Mouse (Mus musculus) telencephalon, adult 2 months (tissue): ENCODE results near the gene Fbxl14.

Experiments used
- DNase-seq: peaks from one replicate; pipeline ENCODE4 v3.0.0-alpha.2; 2011; ENCODE audit warnings: low read depth, low spot score

Fbxl14 gene

DNA sequence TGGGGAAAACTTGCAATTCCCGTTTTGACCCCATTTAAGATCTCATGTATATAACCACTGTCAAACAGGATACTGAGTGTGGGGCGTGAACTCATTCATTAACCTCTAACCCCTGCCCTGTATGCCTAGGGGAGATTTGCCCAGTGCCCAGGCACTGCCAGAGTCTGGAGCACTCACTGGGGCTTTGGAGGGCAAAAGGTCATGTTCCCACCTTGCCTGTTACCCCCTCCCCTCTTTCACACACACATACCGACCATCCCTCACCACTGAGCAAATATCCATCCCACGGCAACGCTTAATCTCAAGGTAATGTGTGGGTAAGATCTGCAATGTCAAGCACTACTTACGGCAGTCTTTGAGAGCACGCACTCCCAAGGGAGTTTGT, 13.2 kb downstream of the Fbxl14 start:
- no peak for DNase-seq

GRCm38 (mm10) chr6:119499271-119499670, 19.8 kb downstream of the Fbxl14 start:
- no peak for DNase-seq

DNA sequence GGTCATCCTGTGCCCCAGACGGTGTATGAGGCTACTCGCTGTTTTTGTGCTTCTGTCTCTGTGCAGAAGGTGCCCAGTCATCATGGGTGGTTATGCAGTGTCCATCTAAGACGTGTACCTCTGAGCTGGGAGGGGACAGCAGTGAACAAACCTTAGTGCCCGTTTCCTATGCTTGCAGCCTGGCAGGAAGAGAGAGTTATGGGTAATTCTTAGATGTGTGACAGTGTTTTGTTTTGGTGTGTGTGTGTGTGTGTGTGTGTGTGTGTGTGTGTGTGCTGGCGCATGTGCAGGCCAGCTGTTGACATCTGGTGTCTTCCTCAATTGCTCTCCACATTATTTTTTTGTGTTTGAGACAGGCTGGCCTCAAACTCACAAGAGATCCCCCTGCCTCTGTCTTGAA, 20.6 kb downstream of the Fbxl14 start:
- DNase-seq = no peak

DNA sequence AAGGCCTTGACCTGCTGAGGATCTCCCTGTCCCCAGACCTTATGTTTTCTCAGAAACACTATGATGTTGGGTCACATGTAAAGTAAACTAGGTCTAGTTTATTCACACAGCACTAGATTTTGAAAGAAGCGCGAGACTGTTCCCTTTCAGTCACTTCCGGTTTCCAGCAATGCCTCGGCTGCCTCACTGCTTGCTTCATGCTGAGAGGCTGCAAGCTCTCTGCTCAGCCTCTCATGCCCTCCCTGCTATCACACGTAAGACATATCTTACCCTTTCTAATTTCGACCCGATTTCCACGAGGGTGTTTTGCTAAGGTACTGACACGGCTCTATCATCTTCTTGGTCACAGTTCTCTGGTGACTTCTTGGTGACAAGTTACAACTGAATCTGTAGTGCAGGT, 22.6 kb downstream of the Fbxl14 start:
- DNase-seq = no peak

DNA sequence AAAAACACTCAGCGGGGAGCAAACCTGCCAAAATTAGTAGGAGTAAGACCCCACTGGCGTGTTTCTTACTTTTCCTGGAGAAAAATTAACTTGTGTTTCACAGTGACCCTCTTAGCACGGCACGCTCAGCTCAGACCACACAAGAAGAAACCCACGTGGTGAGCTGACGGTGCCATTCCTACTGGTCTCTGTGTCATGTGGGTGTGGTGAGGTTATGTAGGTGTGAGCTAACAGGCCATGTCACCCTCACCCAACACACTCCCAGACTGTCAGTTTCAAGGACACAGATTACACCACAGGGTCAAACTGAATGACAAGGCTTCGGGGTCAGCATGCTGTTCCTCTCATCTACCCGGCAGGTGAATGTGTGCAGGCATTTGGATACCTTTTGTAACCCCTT, 25.3 kb downstream of the Fbxl14 start:
- no peak for DNase-seq

DNA sequence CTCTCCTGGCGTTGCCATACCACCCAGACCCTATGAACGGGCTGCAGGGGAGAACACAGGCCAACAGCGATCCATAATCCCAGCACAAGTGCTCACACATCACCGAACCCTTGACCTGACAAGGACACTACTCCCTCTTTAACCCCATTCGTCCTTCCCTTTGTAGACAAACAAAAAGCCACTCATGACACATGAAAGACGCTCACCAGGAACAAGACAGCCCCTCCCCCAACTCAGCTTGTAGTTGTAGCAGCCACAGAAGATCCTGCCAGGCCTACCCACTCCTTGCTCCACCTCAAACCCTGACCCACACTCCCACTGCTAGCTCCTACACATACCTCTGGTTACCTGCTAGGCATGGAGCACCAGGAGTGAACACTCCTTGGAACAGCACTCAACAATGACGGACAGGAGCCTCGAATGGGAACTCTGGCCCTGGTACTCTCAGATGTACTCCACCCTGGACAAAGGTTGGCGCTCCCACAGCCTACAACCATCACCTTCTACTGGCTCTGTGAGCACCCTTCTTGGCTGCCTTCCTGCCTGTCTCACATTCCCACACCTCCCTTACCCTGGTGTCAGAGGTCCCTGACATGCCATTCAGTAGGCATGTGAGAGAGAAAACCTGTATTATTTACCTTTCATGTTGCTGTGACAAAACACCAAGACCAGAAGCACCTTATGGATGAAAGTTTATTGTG, 26.2 kb downstream of the Fbxl14 start:
- no peak for DNase-seq

DNA sequence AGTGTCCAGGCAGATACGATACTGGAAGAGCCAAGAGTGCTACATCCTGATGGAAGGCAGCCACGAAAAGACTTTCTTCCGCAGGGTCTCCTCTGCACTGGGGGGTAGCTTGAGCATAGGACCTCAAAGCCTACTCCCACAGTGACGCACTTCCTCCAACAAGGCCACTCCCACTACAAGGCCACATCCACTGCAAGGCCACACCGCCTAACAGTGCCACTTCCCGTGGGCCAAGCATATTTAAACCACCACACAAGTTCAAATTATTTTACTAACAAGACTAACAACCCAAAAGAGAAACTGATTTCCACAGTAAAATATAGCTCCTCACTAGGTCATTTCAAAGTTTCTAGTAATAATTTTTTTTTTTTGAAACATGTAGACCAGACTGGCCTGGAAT, 28.8 kb downstream of the Fbxl14 start:
- no peak for DNase-seq

DNA sequence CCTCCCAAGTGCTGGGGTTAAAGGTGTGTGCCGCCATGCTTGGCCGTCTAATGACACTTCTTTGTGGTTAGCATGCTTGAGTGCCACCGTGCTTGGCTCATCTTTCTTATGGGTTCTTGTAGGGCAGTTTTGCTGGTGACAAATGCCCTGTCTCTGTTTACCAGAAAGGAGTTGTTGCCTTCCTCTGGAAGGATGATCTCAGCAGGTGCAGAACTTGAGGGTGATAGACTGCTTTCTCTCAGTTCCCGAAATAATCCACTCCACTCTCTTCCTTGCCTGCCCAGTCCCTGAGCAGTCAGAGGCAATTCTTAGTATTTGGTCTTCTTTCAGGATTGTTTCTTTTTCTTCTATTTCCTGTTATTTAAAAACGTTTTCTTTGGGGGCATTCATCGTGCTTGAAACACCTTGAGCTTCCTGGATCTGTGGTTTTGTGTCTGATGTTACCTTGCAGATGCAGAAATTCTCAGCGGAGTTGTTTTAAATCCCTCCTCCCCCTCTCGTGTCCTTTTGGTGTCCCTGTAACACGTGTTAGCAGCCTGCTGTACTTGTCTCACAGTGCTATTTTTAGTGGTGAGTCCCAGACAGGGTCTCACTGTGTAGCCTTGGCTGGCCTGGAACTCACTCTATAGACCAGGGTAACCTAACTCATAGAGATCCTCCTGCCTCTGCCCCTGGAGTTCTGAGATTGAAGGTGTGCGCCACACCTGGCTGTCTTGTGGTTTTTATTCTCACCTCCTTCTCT, 29.3 kb downstream of the Fbxl14 start:
- DNase-seq = no peak

- DNase-seq = no peak
Observed at GRCm38 (mm10) chr6:119509437-119510037, 30.1 kb downstream of the Fbxl14 start.

GRCm38 (mm10) chr6:119512701-119513100, 33.2 kb downstream of the Fbxl14 start:
- no peak for DNase-seq

DNA sequence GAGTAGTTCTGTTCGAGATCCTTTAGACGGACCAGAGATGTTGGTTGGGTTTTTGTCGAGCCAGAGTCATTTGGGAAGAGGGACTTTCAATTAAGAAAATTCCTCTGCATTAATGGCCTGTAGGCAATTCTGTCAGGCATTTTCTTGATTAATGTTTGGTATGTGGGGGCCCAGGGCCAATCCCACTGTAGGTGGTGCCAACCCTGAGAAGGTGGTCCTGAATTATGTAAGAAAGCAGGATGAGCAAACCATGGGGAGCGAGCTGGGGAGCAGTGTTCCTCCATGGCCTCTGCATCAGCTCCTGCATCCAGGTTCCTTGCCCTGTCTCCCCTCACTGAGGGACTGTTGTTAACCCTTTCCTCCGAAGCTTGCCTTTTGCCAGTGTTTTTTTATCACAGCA, 34.0 kb downstream of the Fbxl14 start:
- DNase-seq = no peak

- DNase-seq = no peak
Observed at GRCm38 (mm10) chr6:119514085-119514484, 34.6 kb downstream of the Fbxl14 start.

DNA sequence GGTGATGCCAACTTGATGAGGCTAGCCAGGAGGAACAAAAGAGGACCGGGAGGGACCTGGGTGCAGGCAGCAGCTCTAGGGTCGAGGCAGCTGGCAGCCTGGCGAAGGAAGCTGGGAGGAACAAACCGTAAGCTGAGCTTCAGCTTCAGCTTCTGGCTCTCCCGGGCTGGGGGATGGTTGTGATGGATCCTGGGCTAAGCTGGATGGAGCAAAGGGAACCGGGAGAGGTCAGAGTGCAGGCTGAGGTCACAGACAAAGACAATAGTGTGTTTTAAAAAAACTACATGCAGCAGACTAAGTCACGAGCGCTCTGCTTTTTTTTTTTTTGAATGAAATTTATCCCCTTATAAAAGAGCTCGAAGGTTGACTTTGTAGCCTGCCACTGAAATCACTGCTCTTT, 41.3 kb downstream of the Fbxl14 start:
- DNase-seq = no peak

GRCm38 (mm10) chr6:119521482-119521900, 42.0 kb downstream of the Fbxl14 start:
- DNase-seq = peak; percentile 84

GRCm38 (mm10) chr6:119521931-119522391, 42.5 kb downstream of the Fbxl14 start:
- DNase-seq = peak; percentile 19

DNA sequence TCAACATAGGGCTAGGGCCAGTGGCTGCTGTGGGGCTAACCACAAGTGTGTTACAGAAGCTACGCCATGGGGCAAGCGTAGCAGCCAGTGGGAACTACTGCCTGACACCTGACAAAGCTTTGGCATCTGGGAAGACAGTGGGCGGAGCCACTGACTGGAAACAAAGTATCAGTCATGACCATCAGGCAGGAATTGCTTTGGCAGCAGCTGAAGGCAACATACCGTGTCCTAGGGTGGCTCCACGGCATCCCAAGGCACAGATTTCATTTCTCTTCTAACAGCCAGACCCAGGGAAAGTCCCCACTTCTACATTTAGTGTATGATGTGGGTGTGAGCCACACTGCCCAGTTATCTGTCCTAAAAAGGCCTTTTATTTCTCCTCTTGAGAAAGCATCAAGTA, 47.0 kb downstream of the Fbxl14 start:
- DNase-seq = no peak

DNA sequence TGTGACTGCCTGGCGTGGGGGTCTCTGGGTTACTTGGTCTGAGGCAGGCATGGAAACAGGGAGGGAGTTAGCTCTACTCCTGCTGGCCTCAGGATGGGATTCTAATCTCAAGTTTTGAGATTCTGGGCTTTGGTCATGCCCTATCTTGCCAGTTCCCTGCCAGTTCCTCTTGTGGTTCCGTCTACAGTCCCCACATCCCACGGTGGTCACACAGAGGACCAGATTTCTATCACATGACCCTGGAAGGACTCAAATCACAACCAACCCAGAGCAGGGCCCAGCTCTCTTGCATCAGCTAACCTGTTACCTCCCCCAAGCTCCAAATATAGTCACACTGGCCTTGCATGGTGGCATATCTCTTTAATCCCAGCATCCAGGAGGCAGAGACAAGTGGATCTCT, 50.2 kb downstream of the Fbxl14 start:
- no peak for DNase-seq
